Mouse (Mus musculus): ENCODE measurements around the gene Fgf23. TPM values are rescaled to one million over a fixed set of nuclear protein-coding genes. Genes with fewer than 3 reads are reported as not detected.

The Fgf23 gene
- polyA plus RNA-seq, 1 experiment from 2014 or later, result not detected

DNA sequence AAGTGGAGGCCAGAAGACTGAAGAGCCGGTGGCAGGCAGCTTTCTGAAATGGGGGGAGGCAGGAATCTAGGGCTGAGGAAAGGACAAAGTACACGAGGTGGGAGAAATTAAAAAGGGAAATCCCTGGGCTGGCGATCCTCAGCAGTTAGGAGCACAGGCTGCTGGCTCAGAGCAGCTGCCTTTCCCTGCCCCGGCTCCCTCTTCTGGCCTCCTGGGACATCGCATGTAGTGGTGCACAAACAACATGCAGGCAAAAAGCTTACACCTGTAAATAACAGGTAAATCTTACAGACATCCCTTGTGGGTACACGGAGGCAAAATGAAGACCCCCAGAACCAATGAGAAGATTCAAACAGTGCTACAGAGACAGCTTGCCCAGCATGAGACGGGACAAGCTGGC lies 21.9 kb downstream of the Fgf23 start:
- no peak overlapping the region for H3K27ac ChIP-seq
- peaks cover 22% of the 10 kb centered on the region; the same call in 1 of the 2 replicates for H3K36me3 ChIP-seq
- no peaks in the 10 kb centered on the region for H3K9me3 ChIP-seq (replicated peaks)
- no peaks in the 10 kb centered on the region for H3K4me1 ChIP-seq
- no peak overlapping the region for H3K4me2 ChIP-seq
- no peak overlapping the region for H3K9ac ChIP-seq
- no peak overlapping the region for H3K4me3 ChIP-seq (replicated peaks)
- WGBS, result 59% methylated on average over 7 of the region's 7 CpGs
- no peaks in the 10 kb centered on the region for H3K27me3 ChIP-seq
- ATAC-seq (replicated peaks; ENCODE audit: low FRiP score), result no peak

DNA sequence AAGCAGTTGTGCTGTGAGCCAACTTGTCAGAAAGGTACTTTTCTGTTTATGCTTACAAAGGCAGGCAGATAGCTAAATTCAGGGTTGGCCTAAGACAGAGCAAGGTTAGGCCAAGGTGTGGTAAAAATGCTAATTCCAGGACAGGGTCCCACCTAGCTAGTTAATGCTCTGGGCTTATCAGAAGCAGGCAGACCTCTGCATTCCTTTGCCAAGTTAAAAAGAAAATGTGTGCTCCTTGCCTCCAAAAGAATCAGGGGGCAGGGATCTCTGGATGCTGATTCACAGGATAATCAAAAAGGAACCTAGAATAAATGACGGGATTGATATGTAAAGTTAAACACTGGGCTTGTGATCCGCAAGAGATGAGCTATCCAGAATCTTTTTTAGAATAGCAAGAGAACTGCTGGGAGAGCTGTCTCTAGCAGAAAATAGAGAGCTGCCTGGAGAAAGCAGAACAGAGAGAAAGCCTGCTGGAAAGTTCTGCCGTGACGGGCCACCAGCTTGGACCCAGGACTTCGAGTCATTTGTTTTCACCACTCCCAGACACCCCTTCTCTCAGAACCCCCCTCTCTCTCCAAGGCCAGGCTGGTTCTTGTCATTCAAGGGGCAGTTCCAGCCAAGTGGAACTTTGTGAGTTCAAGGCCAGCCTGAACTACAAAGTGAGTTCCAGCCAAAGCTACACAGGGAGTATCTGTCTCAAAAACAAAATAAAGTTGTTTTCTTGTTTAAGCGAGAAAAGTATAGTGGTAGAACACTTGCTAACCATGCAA lies 31.0 kb downstream of the Fgf23 start:
- Histone ChIP-seq H3K4me2 (no peak overlapping the region), H3K27ac (no peak overlapping the region), H3K36me3 (peaks cover 11% of the 10 kb centered on the region), H3K9ac (no peak overlapping the region), H3K9me3 (replicated peaks) (0 out of 2 replicates have a peak, but pooled peaks cover 5% of the 10 kb centered on the region), H3K4me3 (replicated peaks) (no peak overlapping the region), H3K27me3 (no peaks in the 10 kb centered on the region), H3K4me1 (peaks cover 6% of the 10 kb centered on the region)
- ATAC-seq (replicated peaks; ENCODE audit: low FRiP score), result no peak
- 87% methylated on average over 6 of the region's 6 CpGs for WGBS

DNA sequence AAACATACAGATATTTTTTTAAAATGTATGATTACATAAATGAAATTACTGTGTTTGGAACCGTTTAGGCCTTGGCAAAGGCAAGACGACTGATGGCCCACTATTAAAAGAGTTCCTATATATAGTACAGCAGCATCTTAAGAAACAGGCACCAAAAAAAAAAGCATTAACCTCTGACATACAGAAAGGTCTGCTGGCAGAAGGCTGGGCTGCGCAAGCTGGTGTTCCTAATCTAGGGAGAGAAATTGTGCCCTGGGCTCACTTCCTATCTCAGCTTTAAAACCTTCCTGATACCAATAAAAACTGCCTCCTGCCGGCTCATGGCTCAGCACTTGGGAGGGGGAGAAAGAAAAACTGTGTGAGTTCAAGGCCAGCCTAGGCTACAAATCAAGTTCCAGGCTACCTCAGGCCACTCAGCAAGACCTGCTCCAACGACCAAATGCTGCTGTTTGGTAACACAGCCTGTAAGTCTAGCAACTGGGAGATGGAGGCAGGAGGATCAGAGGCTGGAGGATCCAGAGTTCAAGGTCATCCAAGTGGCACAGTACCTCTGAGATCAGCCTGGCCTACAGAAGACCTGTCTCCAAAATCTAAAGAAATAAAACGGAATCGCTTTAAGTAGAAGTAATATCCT lies 31.8 kb downstream of the Fgf23 start:
- 0 out of 2 replicates have a peak, but pooled peaks cover 5% of the 10 kb centered on the region for H3K9me3 ChIP-seq (replicated peaks)

DNA sequence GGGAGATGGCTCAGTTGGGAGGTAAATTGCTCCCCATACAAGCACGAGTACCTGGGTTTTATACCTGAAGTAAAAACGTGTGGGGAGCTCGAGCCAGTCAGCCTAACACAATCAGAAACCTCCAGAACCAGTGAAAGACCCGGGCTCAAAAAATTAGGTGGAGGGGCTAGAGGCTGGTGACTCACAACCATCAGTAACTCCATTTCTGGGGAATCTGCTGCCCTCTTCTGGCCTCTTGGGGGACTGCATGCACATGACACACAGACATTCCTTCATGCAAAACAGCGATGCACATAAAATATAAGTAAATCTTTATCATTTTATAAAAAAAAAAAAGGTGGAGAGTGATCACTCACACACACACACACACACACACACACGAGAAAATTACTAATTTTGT lies 32.4 kb downstream of the Fgf23 start:
- H3K36me3 ChIP-seq, result peaks cover 11% of the 10 kb centered on the region
- H3K4me1 ChIP-seq, result peaks cover 15% of the 10 kb centered on the region
- WGBS, result 71% methylated on average over 6 of the region's 6 CpGs
- no peak overlapping the region for H3K4me2 ChIP-seq
- 0 out of 2 replicates have a peak, but pooled peaks cover 5% of the 10 kb centered on the region for H3K9me3 ChIP-seq (replicated peaks)
- no peak for ATAC-seq (replicated peaks; ENCODE audit: low FRiP score)
- no peak overlapping the region for H3K4me3 ChIP-seq (replicated peaks)
- no peak overlapping the region for H3K27ac ChIP-seq
- H3K27me3 ChIP-seq, result no peaks in the 10 kb centered on the region
- no peak overlapping the region for H3K9ac ChIP-seq

More for the DNA sequence above, 31.8 kb downstream of the Fgf23 start:
- no peaks in the 10 kb centered on the region for H3K27me3 ChIP-seq
- no peak for ATAC-seq (replicated peaks; ENCODE audit: low FRiP score)
- H3K4me2 ChIP-seq, result no peak overlapping the region
- WGBS, result 80% methylated on average over 7 of the region's 7 CpGs
- H3K4me3 ChIP-seq (replicated peaks), result no peak overlapping the region
- no peak overlapping the region for H3K27ac ChIP-seq
- H3K36me3 ChIP-seq, result peaks cover 11% of the 10 kb centered on the region
- no peak overlapping the region for H3K9ac ChIP-seq
- peaks cover 10% of the 10 kb centered on the region for H3K4me1 ChIP-seq

DNA sequence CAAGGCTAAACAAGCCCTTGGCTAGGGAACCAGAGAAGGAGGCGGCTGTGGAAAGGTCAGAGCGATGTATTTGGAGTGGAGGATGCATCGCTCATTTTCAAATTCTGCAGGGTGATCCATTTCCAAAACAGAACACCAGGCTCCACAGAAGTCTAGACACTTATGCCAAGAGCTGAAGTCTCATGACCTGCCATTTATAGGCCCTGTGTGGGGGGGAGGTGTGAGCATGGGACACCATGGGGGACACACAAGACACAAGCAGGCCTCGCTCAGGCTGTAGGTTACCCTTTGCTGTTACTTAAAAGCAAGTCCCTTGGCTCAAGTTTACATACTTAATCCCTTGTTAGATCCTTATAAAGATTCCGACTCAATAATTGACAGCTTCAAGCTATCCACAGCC lies 33.5 kb downstream of the Fgf23 start:
- ATAC-seq (replicated peaks; ENCODE audit: low FRiP score), result no peak
- Histone ChIP-seq H3K9me3 (replicated peaks) (0 out of 2 replicates have a peak, but pooled peaks cover 5% of the 10 kb centered on the region), H3K4me3 (replicated peaks) (no peak overlapping the region), H3K36me3 (peaks cover 4% of the 10 kb centered on the region; the same call in 1 of the 2 replicates), H3K9ac (no peak overlapping the region), H3K27me3 (no peaks in the 10 kb centered on the region), H3K4me2 (no peak overlapping the region), H3K4me1 (peaks cover 15% of the 10 kb centered on the region), H3K27ac (no peak overlapping the region)
- WGBS, result 86% methylated on average over 5 of the region's 5 CpGs

DNA sequence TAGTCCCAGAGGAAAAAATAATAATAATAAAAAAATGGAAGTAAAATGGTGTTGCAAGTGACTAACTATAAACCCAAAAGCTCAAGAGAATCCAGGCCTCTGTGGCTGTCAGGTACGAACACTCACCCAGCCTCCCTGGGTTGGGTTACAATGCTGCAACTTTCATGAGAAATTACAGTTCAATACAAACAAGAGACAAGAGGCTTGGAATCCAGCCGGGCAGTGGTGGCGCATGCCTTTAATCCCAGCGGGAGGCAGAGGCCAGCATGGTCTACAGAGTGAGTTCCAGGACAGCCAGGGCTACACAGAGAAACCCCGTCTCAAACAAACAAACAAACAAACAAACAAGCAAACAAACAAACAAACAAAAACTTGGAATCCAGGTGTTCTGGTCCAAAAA lies 34.0 kb downstream of the Fgf23 start:
- H3K9me3 ChIP-seq (replicated peaks), result 0 out of 2 replicates have a peak, but pooled peaks cover 5% of the 10 kb centered on the region
- no peak overlapping the region for H3K4me2 ChIP-seq
- H3K9ac ChIP-seq, result no peak overlapping the region
- H3K27me3 ChIP-seq, result no peaks in the 10 kb centered on the region
- ATAC-seq (replicated peaks; ENCODE audit: low FRiP score), result no peak
- H3K4me1 ChIP-seq, result peaks cover 15% of the 10 kb centered on the region
- H3K36me3 ChIP-seq, result peaks cover 4% of the 10 kb centered on the region; the same call in 1 of the 2 replicates
- 61% methylated on average over 5 of the region's 5 CpGs for WGBS
- H3K27ac ChIP-seq, result no peak overlapping the region
- no peak overlapping the region for H3K4me3 ChIP-seq (replicated peaks)

DNA sequence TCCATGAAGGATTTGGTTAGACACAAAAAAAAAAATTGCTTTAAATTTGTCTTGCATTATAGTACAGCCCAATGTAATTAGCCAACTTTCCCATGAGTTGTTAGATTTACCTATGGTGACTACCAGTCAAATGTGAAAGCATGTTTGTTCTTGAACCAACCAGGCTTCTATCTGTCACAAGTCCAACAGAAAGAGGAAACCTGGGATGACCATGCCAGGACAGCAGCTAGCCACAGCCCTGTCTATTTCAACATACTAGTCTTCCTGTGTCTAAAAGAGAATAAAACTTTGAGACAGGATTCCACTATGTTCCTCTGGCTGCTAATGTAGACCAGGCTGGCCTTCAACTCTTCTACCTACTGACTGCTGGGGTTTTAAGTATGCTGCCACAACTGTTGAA lies 34.7 kb downstream of the Fgf23 start:
- H3K4me3 ChIP-seq (replicated peaks), result no peak overlapping the region
- peaks cover 4% of the 10 kb centered on the region; the same call in 1 of the 2 replicates for H3K36me3 ChIP-seq
- no peak overlapping the region for H3K9ac ChIP-seq
- H3K4me2 ChIP-seq, result no peak overlapping the region
- H3K27ac ChIP-seq, result no peak overlapping the region
- peaks cover 15% of the 10 kb centered on the region for H3K4me1 ChIP-seq
- H3K9me3 ChIP-seq (replicated peaks), result 0 out of 2 replicates have a peak, but pooled peaks cover 5% of the 10 kb centered on the region
- no peak for ATAC-seq (replicated peaks; ENCODE audit: low FRiP score)
- H3K27me3 ChIP-seq, result no peaks in the 10 kb centered on the region

DNA sequence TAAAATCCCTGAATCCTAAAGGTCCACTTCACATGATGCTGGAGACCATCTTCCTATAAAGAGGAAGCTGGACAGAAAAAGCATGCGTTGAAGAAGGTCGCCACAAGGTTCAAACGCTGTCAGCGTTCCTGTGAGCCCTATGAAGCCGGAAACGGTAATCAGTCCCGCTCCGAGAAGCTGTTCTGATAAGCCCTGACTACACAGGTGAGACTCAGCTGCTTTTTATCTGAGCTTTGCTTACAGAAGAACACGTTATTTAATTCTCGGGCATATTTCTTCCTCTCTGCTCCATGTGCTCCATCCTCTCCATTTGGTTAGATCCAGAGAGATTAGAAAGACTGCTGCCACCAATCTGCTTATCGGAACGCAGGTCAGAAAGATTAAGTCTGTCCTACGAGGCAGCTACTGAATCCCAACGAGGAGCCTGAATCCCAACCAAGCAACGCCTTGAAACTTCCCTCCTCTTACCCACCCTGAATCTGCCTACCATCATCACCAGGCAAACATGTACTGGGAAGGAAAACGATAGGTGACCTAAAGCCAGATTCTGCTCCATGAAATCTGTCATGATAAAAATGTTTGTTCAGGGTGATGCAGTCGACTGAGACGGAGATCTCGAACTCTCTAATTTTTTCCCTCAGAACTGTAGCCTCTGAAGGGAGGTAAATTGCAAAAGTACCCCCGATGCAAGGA lies 35.8 kb downstream of the Fgf23 start:
- WGBS, result 44% methylated on average over 20 of the region's 20 CpGs
- H3K4me2 ChIP-seq, result peak overlapping the region; percentile 90
- H3K9ac ChIP-seq, result peak overlapping the region; percentile 46
- H3K36me3 ChIP-seq, result no peaks in the 10 kb centered on the region
- no peak for ATAC-seq (replicated peaks; ENCODE audit: low FRiP score)
- H3K27ac ChIP-seq, result no peak overlapping the region
- 0 out of 2 replicates have a peak, but pooled peaks cover 1% of the 10 kb centered on the region for H3K9me3 ChIP-seq (replicated peaks)
- H3K4me3 ChIP-seq (replicated peaks), result peak overlapping the region; percentile 64
- H3K27me3 ChIP-seq, result no peaks in the 10 kb centered on the region
- peaks cover 15% of the 10 kb centered on the region for H3K4me1 ChIP-seq

DNA sequence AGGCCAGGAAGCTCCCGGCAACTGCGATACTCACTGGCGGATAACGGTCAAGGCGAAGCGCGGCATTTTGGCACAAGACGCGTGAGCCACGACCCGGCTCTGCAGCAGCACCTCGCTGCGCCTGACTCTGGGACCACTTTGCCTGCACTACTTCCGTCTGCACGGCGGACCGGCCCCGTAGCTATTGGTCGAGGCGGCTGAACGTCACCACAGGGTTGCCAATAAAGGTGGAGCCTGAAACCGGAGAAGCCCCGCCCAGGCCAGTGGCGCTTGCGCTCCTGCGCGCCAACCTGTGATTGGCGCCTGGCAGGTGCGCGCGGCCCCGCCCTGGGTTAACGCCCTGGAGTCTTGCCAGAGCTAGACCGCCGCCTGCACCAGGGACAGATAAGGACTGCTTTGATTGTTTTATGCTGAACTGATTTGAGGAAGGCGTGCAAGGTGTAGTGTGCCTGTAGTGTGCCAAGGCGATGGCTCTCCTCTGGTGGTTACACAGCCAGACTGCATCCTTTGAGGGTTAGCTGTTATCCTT lies 36.8 kb downstream of the Fgf23 start, which contains the start of gene Tigar:
Gene Tigar (minus strand): TSS at position 156 of the 529 bp plus-strand sequence.
- no peaks in the 10 kb centered on the region for H3K27me3 ChIP-seq
- peak within 1 kb of the TSS; percentile 46 for H3K9ac ChIP-seq
- H3K36me3 ChIP-seq, result no peaks in the 10 kb centered on the region
- H3K9me3 ChIP-seq (replicated peaks), result no peaks in the 10 kb centered on the region
- H3K4me1 ChIP-seq, result peaks cover 15% of the 10 kb centered on the region
- WGBS, result under 1% methylated on average over 37 of the region's 37 CpGs
- H3K4me2 ChIP-seq, result peak within 1 kb of the TSS; percentile 90
- no peak within 1 kb of the TSS for H3K27ac ChIP-seq
- peak within 1 kb of the TSS; percentile 64 for H3K4me3 ChIP-seq (replicated peaks)
- peak; percentile 100 for ATAC-seq (replicated peaks; ENCODE audit: low FRiP score)

DNA sequence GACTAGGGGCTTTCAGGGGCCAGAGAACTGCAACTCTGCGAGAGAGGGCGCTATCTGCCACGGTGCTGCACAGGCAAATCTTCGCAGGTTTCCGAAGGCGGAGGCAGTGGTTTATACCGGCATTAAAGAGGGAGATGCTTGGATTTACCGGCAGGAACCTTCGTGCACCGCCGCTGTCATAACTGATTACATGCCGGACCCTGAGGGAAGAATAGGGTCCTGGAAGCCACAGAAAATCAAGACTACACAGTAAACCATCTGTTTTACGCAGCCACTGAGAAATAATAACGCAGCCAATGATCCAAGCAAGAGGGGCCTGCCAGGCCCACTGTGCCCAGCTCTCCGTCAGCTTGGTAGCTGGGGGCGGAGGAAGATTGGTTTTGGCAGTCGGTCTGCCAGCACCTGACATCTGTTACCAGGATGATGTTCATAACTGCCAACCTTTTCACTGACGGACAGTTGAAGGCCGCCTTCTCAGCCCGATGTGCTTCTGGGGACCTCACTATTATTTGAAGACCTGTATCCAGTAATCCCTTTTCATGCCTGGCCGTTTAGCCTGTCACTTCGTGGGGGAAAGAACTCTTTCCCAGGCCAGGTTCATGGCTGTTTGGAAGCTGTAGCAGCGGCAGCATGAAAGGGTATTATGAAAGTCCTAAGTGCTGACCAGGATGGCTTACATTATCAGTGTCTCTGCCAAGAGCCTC lies 42.2 kb downstream of the Fgf23 start:
- Histone ChIP-seq H3K4me2 (no peak overlapping the region), H3K36me3 (no peaks in the 10 kb centered on the region), H3K27me3 (no peaks in the 10 kb centered on the region), H3K4me3 (replicated peaks) (no peak overlapping the region), H3K4me1 (peaks cover under 1% of the 10 kb centered on the region; the same call in 1 of the 2 replicates), H3K27ac (no peak overlapping the region), H3K9ac (no peak overlapping the region), H3K9me3 (replicated peaks) (no peaks in the 10 kb centered on the region)
- ATAC-seq (replicated peaks; ENCODE audit: low FRiP score), result no peak
- 65% methylated on average over 23 of the region's 23 CpGs for WGBS

DNA sequence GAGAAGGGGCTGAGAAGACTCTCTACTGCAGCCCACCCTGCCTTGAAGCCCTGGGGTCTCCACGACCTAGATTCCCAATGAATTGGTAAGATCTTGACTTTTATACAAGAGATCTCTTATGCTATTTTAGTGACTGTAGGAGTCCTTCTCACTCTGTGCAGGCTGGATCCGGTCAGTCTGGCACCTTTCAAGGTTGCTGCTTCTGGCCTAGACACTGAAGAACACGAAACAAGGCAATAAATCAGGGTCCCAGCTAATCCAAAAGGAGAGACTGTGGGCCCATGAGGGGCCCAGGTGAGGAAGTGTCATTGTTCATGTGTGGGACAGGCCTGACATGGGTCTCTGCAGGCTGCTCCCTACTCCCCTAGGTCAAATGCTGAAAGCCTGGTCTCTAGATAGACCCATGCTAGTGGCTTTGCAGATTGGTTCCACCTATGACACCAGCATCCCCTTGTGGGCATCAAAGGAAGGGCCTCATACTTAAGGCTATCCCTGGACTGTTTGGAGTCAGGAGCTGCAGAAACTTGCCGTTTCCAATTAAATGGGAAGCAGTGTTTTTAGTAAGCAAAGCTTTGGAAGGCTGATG lies 49.6 kb downstream of the Fgf23 start:
- ATAC-seq (replicated peaks; ENCODE audit: low FRiP score), result no peak
- 68% methylated on average over 4 of the region's 4 CpGs for WGBS

More for the DNA sequence above, 49.6 kb downstream of the Fgf23 start:
- Histone ChIP-seq H3K27ac (no peak overlapping the region), H3K9me3 (replicated peaks) (no peaks in the 10 kb centered on the region), H3K36me3 (peaks cover 11% of the 10 kb centered on the region), H3K9ac (no peak overlapping the region), H3K4me1 (no peaks in the 10 kb centered on the region), H3K4me3 (replicated peaks) (no peak overlapping the region), H3K27me3 (no peaks in the 10 kb centered on the region), H3K4me2 (no peak overlapping the region)
